Mouse (Mus musculus) heart, postnatal 0 days (tissue): ENCODE data around the gene Kndc1. TPM values are rescaled to one million over a fixed set of nuclear protein-coding genes. Genes with fewer than 3 reads are reported as not detected.

ENCODE experiments used
- ATAC-seq: fragments of 200-750 bp; cut with Nextera tagmentation; 2 replicates; pipeline ENCODE4 v1.8.0; 2017; ENCODE audit warnings: low read depth, moderate number of reproducible peaks, moderate library complexity; ENCODE audit not compliant: insufficient read depth
- DNase-seq: peaks from one replicate; pipeline ENCODE4 v3.0.0-alpha.2; 2016; ENCODE audit warnings: low spot score
- H3K27ac ChIP-seq: fragments of 300-500 bp; sonication (generic); 2 replicates; pipeline ENCODE4 v1.5.1; 2014; ENCODE audit warnings: low read depth, mild to moderate bottlenecking
- H3K27me3 ChIP-seq: fragments of 300-500 bp; sonication (generic); 2 replicates; pipeline ENCODE4 v1.6.1; 2014; ENCODE audit warnings: low read length, mixed read lengths; ENCODE audit not compliant: control insufficient read depth, insufficient read depth
- H3K36me3 ChIP-seq: fragments of 300-500 bp; sonication (generic); replicated peaks from 2 replicates; pipeline ENCODE4 v1.6.1; 2014; ENCODE audit warnings: low read length, mixed read lengths; ENCODE audit not compliant: control insufficient read depth, insufficient read depth
- H3K4me1 ChIP-seq: fragments of 300-500 bp; sonication (generic); 2 replicates; pipeline ENCODE4 v1.6.1; 2014; ENCODE audit warnings: antibody characterized with exemption; ENCODE audit not compliant: control insufficient read depth, insufficient read depth
- H3K4me2 ChIP-seq: fragments of 300-500 bp; sonication (generic); 2 replicates; pipeline ENCODE4 v1.6.1; 2014; ENCODE audit warnings: low read depth, mild to moderate bottlenecking, low read length, moderate library complexity
- H3K4me3 ChIP-seq: fragments of 300-500 bp; sonication (generic); 2 replicates; pipeline ENCODE4 v1.5.1; 2014; ENCODE audit warnings: low read depth, low read length
- H3K9ac ChIP-seq: fragments of 300-500 bp; sonication (generic); replicated peaks from 2 replicates; pipeline ENCODE4 v1.6.1; 2014; ENCODE audit warnings: low read depth, low read length, mixed read lengths
- H3K9me3 ChIP-seq: fragments of 300-500 bp; sonication (generic); replicated peaks from 2 replicates; pipeline ENCODE4 v1.6.1; 2016; ENCODE audit warnings: low read length; ENCODE audit not compliant: control insufficient read depth
- CTCF ChIP-seq: IDR thresholded peaks from 2 replicates; pipeline ENCODE4 v1.5.1; 2016; ENCODE audit warnings: antibody characterized with exemption, control low read depth, low read depth
- EP300 ChIP-seq: IDR thresholded peaks from 2 replicates; pipeline ENCODE4 v1.6.1; 2016; ENCODE audit warnings: antibody characterized with exemption, low read depth
- WGBS: fragments of 180-500 bp; shearing (Covaris S2); extraction: QIAGEN DNeasy Blood & Tissue Kit; methylation state at CpG from one replicate; pipeline ENCODE4 v1.1.7; 2014; 5-methylcytosine and 5-hydroxymethylcytosine counted together
- polyA plus RNA-seq: library from polyadenylated mRNA; unstranded; fragments of >200 nt; fragmentation: Nextera tagmentation; extraction: Ambion mirVana; gene quantifications from 2 replicates; pipeline ENCODE4 v1.2.1, GENCODE M21; 2015
- total RNA-seq: library from RNA; depleted of rRNA; stranded (reverse); fragments of >200 nt; gene quantifications from 2 replicates; pipeline ENCODE4 v1.2.3, GENCODE M21; 2014; ENCODE audit warnings: low replicate concordance

Kndc1 gene
- total and polyA plus RNA-seq, 2 experiments from 2014 or later = not detected

DNA sequence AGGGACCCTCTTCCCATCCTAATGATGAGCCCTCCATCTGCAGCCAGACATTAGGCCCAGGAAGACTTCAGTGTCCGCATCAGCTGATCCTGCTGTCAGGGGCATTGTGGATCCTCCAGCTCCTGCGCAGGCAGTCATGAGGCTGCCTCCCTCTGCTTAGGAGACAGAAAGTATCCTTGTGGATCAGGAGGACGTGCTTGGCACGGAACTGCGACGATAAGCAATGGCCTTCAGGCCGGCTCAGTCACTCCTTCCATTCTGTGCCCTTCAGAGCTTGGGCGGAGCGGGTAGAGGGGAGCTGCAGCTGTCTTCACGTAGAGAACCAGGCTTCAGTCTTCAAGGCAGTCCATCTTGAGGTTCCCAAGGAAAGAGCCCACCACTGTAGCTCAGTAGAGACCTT is 66.6 kb downstream of the Kndc1 start:
- no peak for ATAC-seq

DNA sequence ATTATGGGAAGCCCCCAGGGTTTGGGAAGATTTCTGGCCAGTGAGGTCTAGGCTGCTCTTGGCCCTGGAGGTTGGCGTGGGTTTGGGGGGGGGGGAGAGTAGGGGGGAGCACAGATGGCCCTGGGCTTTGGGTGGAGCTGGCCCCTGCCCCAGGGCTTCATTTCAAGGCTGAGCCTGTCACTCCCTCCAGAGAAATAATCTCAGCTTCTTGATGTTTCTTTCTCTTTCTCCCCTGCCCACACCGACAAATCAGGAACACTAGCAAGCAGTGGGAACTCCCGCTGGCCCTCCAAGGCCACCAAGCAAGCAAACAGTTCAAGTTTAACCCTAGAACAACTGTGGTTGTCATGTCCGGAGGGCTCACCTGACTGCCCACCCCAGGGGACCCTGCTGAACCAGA is 69.3 kb downstream of the Kndc1 start:
- H3K4me2 ChIP-seq = no peak overlapping the region
- 62% methylated on average over 4 of the region's 4 CpGs for WGBS
- H3K4me1 ChIP-seq = no peaks in the 10 kb centered on the region
- no peak for TF ChIP-seq CTCF
- TF ChIP-seq EP300 = no peak
- no peak overlapping the region for H3K4me3 ChIP-seq
- peaks cover 15% of the 10 kb centered on the region for H3K27me3 ChIP-seq
- H3K36me3 ChIP-seq = no peaks in the 10 kb centered on the region
- no peaks in the 10 kb centered on the region for H3K9me3 ChIP-seq
- H3K27ac ChIP-seq = no peak overlapping the region
- ATAC-seq = no peak
- H3K9ac ChIP-seq = no peak overlapping the region
- DNase-seq = no peak

More for the DNA sequence above, 66.6 kb downstream of the Kndc1 start:
- Histone ChIP-seq H3K36me3 (no peaks in the 10 kb centered on the region), H3K27me3 (peaks cover 15% of the 10 kb centered on the region), H3K4me1 (peaks cover 6% of the 10 kb centered on the region; the same call in 1 of the 2 replicates), H3K9ac (no peak overlapping the region), H3K4me3 (no peak overlapping the region), H3K9me3 (no peaks in the 10 kb centered on the region), H3K27ac (no peak overlapping the region), H3K4me2 (no peak overlapping the region)
- DNase-seq = no peak
- TF ChIP-seq CTCF = no peak
- TF ChIP-seq EP300 = no peak
- 83% methylated on average over 10 of the region's 10 CpGs for WGBS

DNA sequence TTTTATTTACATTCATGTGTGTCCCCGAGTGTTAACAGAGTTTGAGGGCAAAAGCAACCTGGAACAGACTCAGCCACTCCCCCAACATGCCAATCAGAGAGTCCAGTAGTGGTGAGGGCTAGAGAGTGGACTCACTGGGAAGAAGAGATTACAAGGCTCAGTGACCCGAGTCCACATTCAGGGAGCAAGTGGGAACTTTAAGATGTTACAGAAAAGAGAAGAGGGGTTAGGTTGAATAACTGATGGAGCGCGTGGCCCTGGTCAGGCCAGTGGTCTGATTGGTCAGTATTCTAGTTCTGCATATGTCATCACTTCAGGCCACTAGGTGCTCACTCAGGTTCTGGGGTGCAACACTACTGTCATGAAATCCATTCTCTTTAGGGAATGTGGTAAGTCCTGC is 72.7 kb downstream of the Kndc1 start:
- peaks cover 5% of the 10 kb centered on the region; the same call in 1 of the 2 replicates for H3K27me3 ChIP-seq
- H3K27ac ChIP-seq = no peak overlapping the region
- 34% methylated on average over 4 of the region's 4 CpGs for WGBS

GRCm38 (mm10) chr7:139968428-139968827 is 73.9 kb downstream of the Kndc1 start:
- Histone ChIP-seq H3K9ac (no peak overlapping the region), H3K27ac (no peak overlapping the region), H3K4me2 (no peak overlapping the region), H3K4me3 (no peak overlapping the region), H3K9me3 (no peaks in the 10 kb centered on the region), H3K4me1 (no peaks in the 10 kb centered on the region), H3K27me3 (peaks cover 5% of the 10 kb centered on the region; the same call in 1 of the 2 replicates), H3K36me3 (no peaks in the 10 kb centered on the region)
- WGBS = 56% methylated on average over 5 of the region's 5 CpGs
- DNase-seq = no peak
- ATAC-seq = no peak
- TF ChIP-seq EP300 = no peak
- TF ChIP-seq CTCF = no peak

More for the DNA sequence above, 72.7 kb downstream of the Kndc1 start:
- ATAC-seq (no peak), DNase-seq (no peak)
- TF ChIP-seq EP300 = no peak
- TF ChIP-seq CTCF = no peak
- H3K9me3 ChIP-seq = no peaks in the 10 kb centered on the region
- H3K4me1 ChIP-seq = no peaks in the 10 kb centered on the region
- H3K4me2 ChIP-seq = no peak overlapping the region
- H3K4me3 ChIP-seq = no peak overlapping the region
- H3K9ac ChIP-seq = no peak overlapping the region
- no peaks in the 10 kb centered on the region for H3K36me3 ChIP-seq

GRCm38 (mm10) chr7:139969348-139970130 is 75.0 kb downstream of the Kndc1 start:
- H3K27me3 ChIP-seq = peaks cover 5% of the 10 kb centered on the region; the same call in 1 of the 2 replicates
- no peak overlapping the region for H3K27ac ChIP-seq
- no peak overlapping the region for H3K4me2 ChIP-seq
- ATAC-seq (no peak), DNase-seq (peak; percentile 46)
- H3K9ac ChIP-seq = no peak overlapping the region
- H3K36me3 ChIP-seq = no peaks in the 10 kb centered on the region
- WGBS = 45% methylated on average over 10 of the region's 10 CpGs
- TF ChIP-seq EP300 = no peak
- peak; percentile 79 for TF ChIP-seq CTCF
- H3K9me3 ChIP-seq = no peaks in the 10 kb centered on the region
- H3K4me3 ChIP-seq = no peak overlapping the region
- H3K4me1 ChIP-seq = peaks cover 3% of the 10 kb centered on the region; the same call in 1 of the 2 replicates
